Mouse (Mus musculus): Measurements from ENCODE around the gene Styk1.

DNA sequence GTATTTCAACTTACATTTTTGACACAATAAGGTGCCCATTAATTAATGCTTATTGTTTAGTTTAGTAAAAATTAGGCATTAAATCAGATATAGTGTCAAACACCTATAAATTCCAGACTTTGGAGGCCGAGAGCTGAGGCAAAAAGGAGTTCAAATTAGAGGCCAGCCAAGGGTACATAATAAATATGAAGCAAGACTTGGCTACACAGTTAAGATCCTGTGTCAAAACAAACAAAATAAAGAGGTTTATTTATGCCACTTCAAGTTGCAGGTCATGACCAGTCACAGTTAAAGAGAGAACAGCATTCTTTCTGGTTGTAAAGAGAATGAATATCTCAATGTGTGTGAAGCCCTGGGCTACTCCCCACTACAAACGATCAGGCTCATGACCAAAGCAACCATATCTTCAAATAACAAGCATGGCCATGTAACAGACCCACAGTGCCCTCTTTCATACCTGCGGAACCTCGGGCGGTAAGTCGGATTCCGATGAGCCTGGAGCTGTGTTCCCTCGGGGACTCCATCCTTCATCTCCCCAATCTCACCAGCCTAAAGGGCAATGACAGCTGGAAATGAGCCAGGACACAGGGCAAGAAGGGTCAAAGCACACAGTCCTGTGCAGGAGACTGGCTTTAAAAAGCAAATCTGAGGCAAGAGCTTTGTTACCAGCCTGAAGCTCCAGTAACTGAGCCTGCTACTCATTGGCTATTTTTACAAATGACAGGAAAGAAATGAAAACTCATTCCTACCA, 16.6 kb upstream of the Styk1 start:
- TF ChIP-seq EP300 (IDR thresholded peaks at IDR 0.05; ENCODE audit: low read depth) (no peak), CTCF (IDR thresholded peaks at IDR 0.05; ENCODE audit: low read depth) (no peak)
